8 mouse cellular contexts compared by ENCODE assay signal in the genomic region with DNA sequence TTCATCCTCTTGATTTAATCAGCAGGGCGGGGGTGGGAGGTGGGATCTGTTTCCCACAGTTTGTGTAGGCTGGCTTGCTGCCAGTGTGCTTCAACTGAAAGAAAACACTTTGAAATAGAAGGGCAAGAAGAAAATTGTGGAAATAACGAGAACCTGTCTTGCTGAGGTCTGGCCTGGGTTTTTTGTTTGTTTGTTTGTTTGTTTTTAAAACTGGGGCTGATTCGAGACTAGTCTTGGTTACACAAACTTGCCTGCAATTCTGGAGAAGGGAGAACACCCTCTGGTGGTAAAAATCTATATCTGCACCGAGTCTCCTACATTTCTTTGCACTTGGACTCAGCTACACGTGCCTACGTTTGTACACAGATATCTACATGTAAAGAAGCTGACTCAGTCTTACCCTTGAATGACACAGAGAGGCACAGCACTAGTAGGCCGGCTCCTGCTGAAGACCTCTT. TPM values are rescaled to one million over a fixed set of nuclear protein-coding genes. Genes with fewer than 3 reads are reported as not detected.
DNase-seq lines count a peak whose midpoint lies in the region; ATAC-seq and TF ChIP-seq lines count a peak whose summit lies in the region.

No protein-coding gene starts in this region.

- no peak for TF ChIP-seq POLR2A in kidney, adult 2 months (IDR thresholded peaks at IDR 0.05; ENCODE audit: low read depth, low read length)

- H3K36me3 ChIP-seq in forebrain, postnatal 0 days (ENCODE audit: insufficient read depth) = no peaks in the 10 kb centered on the region
- no peaks in the 10 kb centered on the region for H3K36me3 ChIP-seq in kidney, adult 2 months (ENCODE audit: control insufficient read depth, insufficient read depth, low read length)
- no peaks in the 10 kb centered on the region for H3K36me3 ChIP-seq in liver, embryonic 13.5 days
- H3K36me3 ChIP-seq in neural tube, embryonic 15.5 days = no peaks in the 10 kb centered on the region

- H3K4me1 ChIP-seq in forebrain, postnatal 0 days (ENCODE audit: insufficient read depth) = no peaks in the 10 kb centered on the region
- peaks cover 16% of the 10 kb centered on the region for H3K4me1 ChIP-seq in kidney, adult 2 months (ENCODE audit: control insufficient read depth, insufficient read depth, low read length)
- peaks cover 11% of the 10 kb centered on the region; the same call in 1 of the 2 replicates for H3K4me1 ChIP-seq in liver, embryonic 13.5 days (replicated peaks)
- peaks cover 20% of the 10 kb centered on the region for H3K4me1 ChIP-seq in neural tube, embryonic 15.5 days

- DNase-seq in thymus, postnatal 0 days (ENCODE audit: low spot score) = peak; percentile 73
- DNase-seq in thymus, adult 18-20 months = no peak
- peak; percentile 23 for DNase-seq in c-Kit-positive CD71-negative TER-119-negative erythroid progenitor cells, embryonic 14.5 days (ENCODE audit: low read depth)
- DNase-seq in forebrain, postnatal 0 days = peak; percentile 69
- peak; percentile 79 for DNase-seq in kidney, adult 2 months
- DNase-seq in liver, embryonic 13.5 days = peak; percentile 3
- no peak for DNase-seq in ovary, postnatal 36 days (ENCODE audit: low spot score)

- peak; percentile 68 for TF ChIP-seq CTCF in forebrain, postnatal 0 days (IDR thresholded peaks at IDR 0.05; ENCODE audit: low read depth)
- peak; percentile 34 for TF ChIP-seq CTCF in kidney, adult 2 months (conservative IDR thresholded peaks at IDR 0.05; ENCODE audit: insufficient read depth, insufficient read length, low read depth, low read length)

- no peak overlapping the region for H3K4me2 ChIP-seq in forebrain, postnatal 0 days (ENCODE audit: low read depth)
- no peak overlapping the region for H3K4me2 ChIP-seq in liver, embryonic 13.5 days
- no peak overlapping the region for H3K4me2 ChIP-seq in neural tube, embryonic 15.5 days

- peak; percentile 60 for ATAC-seq in forebrain, postnatal 0 days
- no peak for ATAC-seq in liver, embryonic 13.5 days (ENCODE audit: low read depth)
- ATAC-seq in neural tube, embryonic 15.5 days (ENCODE audit: low FRiP score) = peak; percentile 61; the same call in 1 of the 2 replicates

- 9% methylated on average over 7 of the region's 7 CpGs for WGBS in forebrain, postnatal 0 days
- WGBS in kidney, adult 2 months = 7% methylated on average over 7 of the region's 7 CpGs
- 11% methylated on average over 7 of the region's 7 CpGs for WGBS in liver, embryonic 13.5 days (ENCODE audit: insufficient replicate concordance)
- WGBS in neural tube, embryonic 15.5 days = 27% methylated on average over 7 of the region's 7 CpGs

- H3K27me3 ChIP-seq in forebrain, postnatal 0 days (ENCODE audit: insufficient read depth, low read length) = no peaks in the 10 kb centered on the region
- no peaks in the 10 kb centered on the region for H3K27me3 ChIP-seq in kidney, adult 2 months (replicated peaks; ENCODE audit: control insufficient read depth, insufficient read depth, low read length)
- no peaks in the 10 kb centered on the region for H3K27me3 ChIP-seq in liver, embryonic 13.5 days
- H3K27me3 ChIP-seq in neural tube, embryonic 15.5 days (replicated peaks) = no peaks in the 10 kb centered on the region

- no peak overlapping the region for H3K27ac ChIP-seq in forebrain, postnatal 0 days (ENCODE audit: low read depth, low read length)
- peak overlapping the region; percentile 78 for H3K27ac ChIP-seq in kidney, adult 2 months (ENCODE audit: insufficient read depth, low read depth, low read length)
- H3K27ac ChIP-seq in liver, embryonic 13.5 days = no peak overlapping the region
- peak overlapping the region; percentile 69 for H3K27ac ChIP-seq in neural tube, embryonic 15.5 days (replicated peaks)

- H3K9ac ChIP-seq in forebrain, postnatal 0 days = no peak overlapping the region
- H3K9ac ChIP-seq in liver, embryonic 13.5 days = no peak overlapping the region
- H3K9ac ChIP-seq in neural tube, embryonic 15.5 days (replicated peaks) = no peak overlapping the region

- no peaks in the 10 kb centered on the region for H3K9me3 ChIP-seq in forebrain, postnatal 0 days (ENCODE audit: low read length)
- no peaks in the 10 kb centered on the region for H3K9me3 ChIP-seq in liver, embryonic 13.5 days (replicated peaks)
- no peaks in the 10 kb centered on the region for H3K9me3 ChIP-seq in neural tube, embryonic 15.5 days (replicated peaks)

- H3K4me3 ChIP-seq in forebrain, postnatal 0 days (ENCODE audit: low read depth, low read length) = no peak overlapping the region
- H3K4me3 ChIP-seq in kidney, adult 2 months (ENCODE audit: insufficient read depth, low read depth, low read length) = no peak overlapping the region
- no peak overlapping the region for H3K4me3 ChIP-seq in liver, embryonic 13.5 days (replicated peaks)
- no peak overlapping the region for H3K4me3 ChIP-seq in neural tube, embryonic 15.5 days (replicated peaks)

RNA-seq across cellular contexts. Expression of a gene that starts 35.2 kb away (rescaled TPM):
- polyA plus RNA-seq in thymus, postnatal 0 days (2015; fragmentation: Nextera tagmentation; extraction: Ambion mirVana) = 80.7 and 90.5 TPM in 2 replicates
- 38.4 and 50.7 TPM in 2 replicates for total RNA-seq in forebrain, postnatal 0 days (2014; rRNA removed)
- 85.4 and 89.6 TPM in 2 replicates for polyA plus RNA-seq in forebrain, postnatal 0 days (2015; fragmentation: Nextera tagmentation; extraction: Ambion mirVana)
- 11.8 and 13.6 TPM in 2 replicates for polyA plus RNA-seq in kidney, adult 2 months (2012; rRNA removed)
- 38.8 and 40.6 TPM in 2 replicates for polyA plus RNA-seq in liver, embryonic 13.5 days (2015; fragmentation: Nextera tagmentation; extraction: Ambion mirVana)
- 79.9 and 81.6 TPM in 2 replicates for polyA plus RNA-seq in neural tube, embryonic 15.5 days (2015; fragmentation: Nextera tagmentation; extraction: Ambion mirVana)

RNA-seq across cellular contexts. Expression of a gene that starts 50.5 kb away (rescaled TPM):
- 90.3 and 90.9 TPM in 2 replicates for polyA plus RNA-seq in thymus, postnatal 0 days (2015; fragmentation: Nextera tagmentation; extraction: Ambion mirVana)
- 95.7 and 106 TPM in 2 replicates for total RNA-seq in forebrain, postnatal 0 days (2014; rRNA removed)
- 144 and 148 TPM in 2 replicates for polyA plus RNA-seq in forebrain, postnatal 0 days (2015; fragmentation: Nextera tagmentation; extraction: Ambion mirVana)
- polyA plus RNA-seq in kidney, adult 2 months (2012; rRNA removed) = 34.9 and 55.4 TPM in 2 replicates
- 60.6 and 75.1 TPM in 2 replicates for polyA plus RNA-seq in liver, embryonic 13.5 days (2015; fragmentation: Nextera tagmentation; extraction: Ambion mirVana)
- polyA plus RNA-seq in neural tube, embryonic 15.5 days (2015; fragmentation: Nextera tagmentation; extraction: Ambion mirVana) = 139 and 140 TPM in 2 replicates

Comparison
In these comparisons a context has a peak if more than half of its experiments do, and no peak if none do; other contexts are left out.
1. DNase-seq: peak in thymus, postnatal 0 days (single experiment), c-Kit-positive CD71-negative TER-119-negative erythroid progenitor cells, embryonic 14.5 days (single experiment), forebrain, postnatal 0 days (single experiment), kidney, adult 2 months (single experiment) and liver, embryonic 13.5 days (single experiment); none in thymus, adult 18-20 months (0 of 2) and ovary, postnatal 36 days (single experiment).
2. H3K27ac ChIP-seq: peak in kidney, adult 2 months (single experiment) and neural tube, embryonic 15.5 days (single experiment); none in forebrain, postnatal 0 days (single experiment) and liver, embryonic 13.5 days (single experiment).